Mouse (Mus musculus) ES-E14 (cell line): Measurements from ENCODE around the gene Arf4. TPM values are rescaled to one million over a fixed set of nuclear protein-coding genes. Genes with fewer than 3 reads are reported as not detected.

Source experiments
- DNase-seq: peaks from one replicate; pipeline ENCODE4 v3.0.0-alpha.2; 2013; ENCODE audit warnings: low read depth, low spot score
- H3K27ac ChIP-seq: 2 replicates; pipeline ENCODE4 v1.5.1; 2012; ENCODE audit warnings: low read depth, mild to moderate bottlenecking, low read length, moderate library complexity, mixed read lengths; ENCODE audit not compliant: poor library complexity, insufficient read depth, severe bottlenecking
- H3K36me3 ChIP-seq: 2 replicates; pipeline ENCODE4 v1.6.1; 2012; ENCODE audit warnings: mild to moderate bottlenecking, low read length, moderate library complexity, mixed read lengths; ENCODE audit not compliant: control insufficient read depth, poor library complexity, insufficient read depth, severe bottlenecking
- H3K4me1 ChIP-seq, 2 experiments: fragments of 150-350 bp in 1 of 2; sonication (generic) in 1 of 2; 2 replicates each; pipeline ENCODE4 v1.6.1; 2012; ENCODE audit warnings: low read length in 2 of 2, mild to moderate bottlenecking in 1 of 2, mixed read lengths in 1 of 2; ENCODE audit not compliant: control insufficient read depth in 2 of 2, insufficient read depth in 2 of 2, poor library complexity in 1 of 2
- H3K4me3 ChIP-seq, 2 experiments: fragments of 150-350 bp in 1 of 2; sonication (generic) in 1 of 2; 2 replicates each; pipeline ENCODE4 v1.5.1; 2012; ENCODE audit warnings: low read length in 2 of 2, low read depth in 1 of 2, mild to moderate bottlenecking in 1 of 2, mixed read lengths in 1 of 2; ENCODE audit not compliant: insufficient read depth in 1 of 2, poor library complexity in 1 of 2, severe bottlenecking in 1 of 2
- H3K9ac ChIP-seq: 2 replicates; pipeline ENCODE4 v1.6.1; 2012; ENCODE audit warnings: low read depth, mild to moderate bottlenecking, low read length, mixed read lengths; ENCODE audit not compliant: poor library complexity, insufficient read depth, severe bottlenecking
- H3K9me3 ChIP-seq: fragments of 150-350 bp; sonication (generic); 2 replicates; pipeline ENCODE4 v1.6.1; 2012; ENCODE audit warnings: low read depth, mild to moderate bottlenecking, low read length; ENCODE audit not compliant: control insufficient read depth, insufficient read depth
- CHD2 ChIP-seq: IDR thresholded peaks from 2 replicates; pipeline ENCODE4 v1.6.1; 2014; ENCODE audit warnings: mild to moderate bottlenecking, low read depth, low read length, inconsistent platforms
- HCFC1 ChIP-seq: IDR thresholded peaks from 2 replicates; pipeline ENCODE4 v1.6.1; 2012; ENCODE audit warnings: low read length, inconsistent platforms, borderline replicate concordance; ENCODE audit not compliant: insufficient read depth
- MAFK ChIP-seq: IDR thresholded peaks from 2 replicates; pipeline ENCODE4 v1.6.1; 2014; ENCODE audit warnings: mild to moderate bottlenecking, low read depth, low read length, inconsistent platforms; ENCODE audit not compliant: insufficient read depth
- ZC3H11A ChIP-seq: IDR thresholded peaks from 2 replicates; pipeline ENCODE4 v1.6.1; 2012; ENCODE audit warnings: low read depth, mild to moderate bottlenecking, inconsistent platforms, low read length, borderline replicate concordance
- ZNF384 ChIP-seq: IDR thresholded peaks from 2 replicates; pipeline ENCODE4 v1.6.1; 2012; ENCODE audit warnings: low read depth, low read length, inconsistent platforms
- in situ Hi-C, 2 experiments: fragments of 600-800 bp; cut with MboI; formaldehyde crosslinking; loops; one replicate each; pipeline ENCODE4 v1.15.1; 2025; ENCODE audit warnings: low sequenced_read_pairs in 2 of 2, inconsistent platforms in 1 of 2; ENCODE audit not compliant: unreplicated experiment in 2 of 2
- total RNA-seq: library from RNA; depleted of rRNA; stranded (reverse); fragments of 300-350 nt; gene quantifications from 2 replicates; pipeline ENCODE4 v1.2.3, GENCODE M21; 2012

Gene Arf4
- total RNA-seq, 1 experiment = 80.5 TPM

DNA sequence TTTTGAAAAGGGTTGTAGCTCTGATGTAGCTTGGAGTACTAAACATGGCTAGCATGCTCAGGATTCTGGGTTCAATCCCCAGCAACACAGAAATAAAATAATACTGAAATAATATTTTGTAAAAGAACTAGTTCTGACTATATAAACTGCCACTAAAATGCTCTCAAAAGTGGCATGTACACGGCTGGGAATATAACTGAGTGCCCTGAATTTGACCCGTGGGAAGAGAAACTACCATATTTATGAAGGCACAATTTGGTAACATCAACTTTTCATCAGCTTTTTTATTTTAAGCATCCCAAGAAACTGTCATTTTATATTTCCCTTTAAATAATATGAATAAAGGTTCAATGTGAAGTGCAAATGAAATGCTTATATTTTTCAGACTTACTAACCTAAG, 26.0 kb downstream of the Arf4 start:
- TF ChIP-seq HCFC1 (no peak), CHD2 (no peak), ZNF384 (no peak), ZC3H11A (no peak), MAFK (no peak)
- in situ Hi-C loops = no loop called here
- H3K36me3 ChIP-seq = peaks cover 8% of the 10 kb centered on the region

GRCm38 (mm10) chr14:26667991-26668370, 30.1 kb downstream of the Arf4 start:
- no peak for TF ChIP-seq ZNF384
- TF ChIP-seq HCFC1 = no peak
- TF ChIP-seq ZC3H11A = no peak
- TF ChIP-seq MAFK = no peak
- no peak for TF ChIP-seq CHD2
- Histone ChIP-seq H3K27ac (no peak overlapping the region), H3K4me1 (0 out of 4 replicates have a peak, but pooled peaks cover 0 to 4% of the 10 kb centered on the region in 2 experiments), H3K36me3 (peaks cover 8% of the 10 kb centered on the region), H3K9me3 (no peaks in the 10 kb centered on the region), H3K9ac (peak overlapping the region; percentile 92), H3K4me3 (peak overlapping the region; percentile 90 to 99)
- DNase-seq = no peak
- in situ Hi-C loops = no loop called here

More for the DNA sequence above, 26.0 kb downstream of the Arf4 start:
- Histone ChIP-seq H3K4me3 (no peak overlapping the region), H3K9me3 (no peaks in the 10 kb centered on the region), H3K9ac (no peak overlapping the region), H3K27ac (no peak overlapping the region), H3K4me1 (no peaks in the 10 kb centered on the region)
- DNase-seq = no peak

DNA sequence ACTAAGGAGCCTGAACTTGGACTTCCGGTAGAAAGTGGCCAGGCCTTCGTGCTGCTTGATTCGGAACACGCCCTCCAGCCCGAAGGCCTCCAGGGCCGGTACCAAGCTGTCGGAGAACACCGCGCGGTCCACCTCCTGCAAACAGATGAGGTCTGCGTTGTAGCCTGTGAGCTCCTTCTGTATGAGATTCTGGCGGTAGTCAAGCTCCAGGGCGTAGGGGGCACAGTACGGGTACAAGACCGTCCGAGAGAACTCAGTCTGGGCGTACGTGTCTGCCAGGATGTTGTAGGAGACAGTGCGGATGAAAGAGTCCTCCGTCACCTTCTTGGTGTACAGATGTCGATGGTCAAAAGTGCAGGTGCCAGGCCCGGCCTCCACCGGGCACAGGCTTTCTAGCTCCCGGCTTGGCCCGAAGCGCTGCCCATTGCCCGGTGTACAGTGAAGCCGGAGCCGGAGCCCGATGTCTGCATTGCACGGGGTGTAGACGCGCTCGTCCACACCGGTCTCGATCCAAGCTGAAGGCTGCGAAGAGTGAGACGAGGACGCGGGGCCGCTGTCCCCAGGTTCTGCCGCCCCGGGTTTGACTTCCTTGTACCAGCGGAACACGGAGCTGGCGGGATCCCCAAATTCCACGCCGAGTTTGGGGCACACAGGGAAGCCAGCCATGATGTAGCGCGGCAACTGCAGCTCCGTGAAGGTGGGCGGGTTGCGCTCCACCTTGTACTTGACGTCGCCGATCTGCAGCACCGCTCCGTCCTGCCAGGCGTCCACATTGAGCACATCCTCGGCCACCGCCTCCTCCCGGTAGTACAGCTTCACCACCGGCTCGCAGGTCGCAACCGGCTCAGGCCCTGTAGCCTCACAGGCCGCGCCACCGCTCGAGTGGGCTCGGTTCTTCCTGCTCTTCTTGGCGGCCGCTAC, 30.8 kb downstream of the Arf4 start:
- peak overlapping the region; percentile 77; the same call in 1 of the 2 replicates for H3K27ac ChIP-seq
- DNase-seq = no peak
- TF ChIP-seq ZNF384 (no peak), HCFC1 (no peak), CHD2 (no peak), ZC3H11A (no peak), MAFK (no peak)
- in situ Hi-C loops = no loop called here
- peak overlapping the region; percentile 90 to 99 for H3K4me3 ChIP-seq
- peaks cover 8% of the 10 kb centered on the region for H3K36me3 ChIP-seq
- H3K4me1 ChIP-seq = 0 out of 4 replicates have a peak, but pooled peaks cover 0 to 4% of the 10 kb centered on the region in 2 experiments
- H3K9ac ChIP-seq = peak overlapping the region; percentile 92
- no peaks in the 10 kb centered on the region for H3K9me3 ChIP-seq

- TF ChIP-seq MAFK (no peak), ZNF384 (no peak), HCFC1 (peak; percentile 68), ZC3H11A (peak; percentile 100)
- in situ Hi-C loops = no loop called here
Observed at GRCm38 (mm10) chr14:26669292-26670073, 31.6 kb downstream of the Arf4 start, which contains the start of gene Pde12. TSS of gene Pde12 (minus strand) at chr14:26669883.

More at GRCm38 (mm10) chr14:26669292-26670073, 31.6 kb downstream of the Arf4 start, which contains the start of gene Pde12:
- peak; percentile 80 for DNase-seq
- Histone ChIP-seq H3K9me3 (no peaks in the 10 kb centered on the region), H3K27ac (peak within 1 kb of the TSS; percentile 77), H3K4me1 (0 out of 4 replicates have a peak, but pooled peaks cover 0 to 4% of the 10 kb centered on the region in 2 experiments), H3K36me3 (peaks cover 6% of the 10 kb centered on the region), H3K4me3 (peak within 1 kb of the TSS; percentile 90 to 99), H3K9ac (peak within 1 kb of the TSS; percentile 92)
